Mouse (Mus musculus) retina, adult 2 months (tissue): ENCODE results near the gene Rras2.

Source experiments
- DNase-seq: peaks from one replicate; pipeline ENCODE4 v3.0.0-alpha.2; 2012; ENCODE audit warnings: low read depth, low spot score

The Rras2 gene

GRCm38 (mm10) chr7:114029596-114029995 is 88.0 kb downstream of the Rras2 start:
- DNase-seq: no peak

- no peak for DNase-seq
These were observed 88.8 kb downstream of the Rras2 start for GRCm38 (mm10) chr7:114028828-114029227.

- DNase-seq: no peak
These were observed 90.2 kb downstream of the Rras2 start for GRCm38 (mm10) chr7:114027406-114027805.

GRCm38 (mm10) chr7:114026923-114027322 is 90.7 kb downstream of the Rras2 start:
- no peak for DNase-seq

- DNase-seq: peak; percentile 45
These were observed 96.9 kb downstream of the Rras2 start for GRCm38 (mm10) chr7:114020704-114021093.

- DNase-seq: no peak
These were observed 97.4 kb downstream of the Rras2 start for GRCm38 (mm10) chr7:114020057-114020703.

GRCm38 (mm10) chr7:114018861-114019260 is 98.7 kb downstream of the Rras2 start:
- DNase-seq: no peak

GRCm38 (mm10) chr7:114016001-114016949 is 101.3 kb downstream of the Rras2 start:
- no peak for DNase-seq

- DNase-seq: no peak
These were observed 105.7 kb downstream of the Rras2 start for GRCm38 (mm10) chr7:114011726-114012443.

GRCm38 (mm10) chr7:114007565-114007964 is 110.0 kb downstream of the Rras2 start:
- no peak for DNase-seq

GRCm38 (mm10) chr7:114006456-114006855 is 111.1 kb downstream of the Rras2 start:
- no peak for DNase-seq

GRCm38 (mm10) chr7:114005499-114005898 is 112.1 kb downstream of the Rras2 start:
- no peak for DNase-seq

- DNase-seq: no peak
These were observed 113.4 kb downstream of the Rras2 start for GRCm38 (mm10) chr7:114004171-114004570.

- no peak for DNase-seq
These were observed 119.8 kb downstream of the Rras2 start for GRCm38 (mm10) chr7:113997675-113998354.
